Mouse (Mus musculus) T-helper 1 cell (primary cell): ENCODE measurements at regions not wholly inside any gene's neighbourhood (a gene's known extent, or its start where the extent isn't known, plus 50 kb on each side); places are given as distances from the start of the nearest gene placed in this dataset.
"Not testable (repeated sequence)": the region's sequence is repeated elsewhere in the genome, so short reads cannot be mapped to it uniquely, and the experiment has no call there.

Experiments used
- in situ Hi-C: fragments of 300-600 bp; cut with MboI, MseI; formaldehyde crosslinking; loops from one replicate; pipeline ENCODE4 v1.15.1; 2025; ENCODE audit warnings: high pct_unique_total_duplicates

DNA sequence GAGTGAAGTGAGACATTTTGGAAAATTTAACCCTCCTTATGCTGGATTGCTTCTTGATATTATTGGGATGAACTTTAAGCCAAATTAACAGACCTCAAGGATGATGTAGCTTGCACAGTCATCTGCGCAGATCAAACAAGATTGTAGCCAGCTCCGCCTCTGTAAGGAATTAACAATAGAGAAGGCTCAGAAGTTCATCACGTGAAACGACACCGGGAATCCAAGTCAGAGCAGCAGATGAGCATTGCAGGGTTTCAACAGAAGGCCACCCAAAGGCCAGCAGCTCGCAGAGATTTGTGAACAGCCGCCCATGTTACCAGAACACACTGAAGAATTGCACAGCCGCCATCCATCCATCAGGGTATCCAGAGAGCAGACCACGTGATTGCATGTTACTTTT, 391.1 kb downstream of the Med10 start:
- in situ Hi-C loops = no loop called here

DNA sequence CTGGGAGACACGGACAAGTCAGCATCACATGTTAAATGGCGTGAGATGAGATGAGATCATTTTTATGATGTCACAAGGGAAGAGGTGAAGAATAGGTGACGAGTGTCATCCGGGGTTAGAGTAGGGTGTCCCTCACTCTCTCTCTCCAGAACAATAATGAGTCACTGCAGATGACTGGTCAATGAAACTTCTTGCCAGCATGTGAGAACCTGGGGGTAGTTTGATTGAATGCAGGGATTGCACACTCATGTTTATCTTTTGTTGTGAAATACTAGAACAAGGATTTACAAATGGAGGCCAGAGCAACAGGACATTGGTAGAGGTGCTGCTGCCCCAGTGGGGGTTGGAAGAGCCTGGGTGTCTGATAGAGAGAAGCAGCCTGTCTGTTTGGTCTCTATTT, 393.7 kb downstream of the Med10 start:
- in situ Hi-C loops = no loop called here

DNA sequence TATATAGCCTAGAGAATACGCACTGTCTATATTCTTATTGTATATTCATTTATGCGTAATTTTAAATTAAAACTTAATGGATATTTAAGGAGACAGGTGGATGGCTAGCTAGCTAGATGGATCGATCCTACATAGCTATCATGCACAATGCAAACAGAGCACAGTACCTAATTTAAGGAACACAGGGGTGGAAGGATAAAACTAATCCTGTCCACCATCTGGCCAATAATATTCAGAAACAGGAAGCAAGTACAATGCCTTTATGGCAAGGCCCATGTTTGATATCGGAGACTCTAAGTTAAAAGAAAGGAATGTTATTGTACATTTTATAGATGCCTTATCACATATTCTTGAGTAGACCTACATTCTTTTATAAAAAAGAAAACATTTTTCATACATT, 396.4 kb downstream of the Med10 start:
- in situ Hi-C loops = no loop called here

DNA sequence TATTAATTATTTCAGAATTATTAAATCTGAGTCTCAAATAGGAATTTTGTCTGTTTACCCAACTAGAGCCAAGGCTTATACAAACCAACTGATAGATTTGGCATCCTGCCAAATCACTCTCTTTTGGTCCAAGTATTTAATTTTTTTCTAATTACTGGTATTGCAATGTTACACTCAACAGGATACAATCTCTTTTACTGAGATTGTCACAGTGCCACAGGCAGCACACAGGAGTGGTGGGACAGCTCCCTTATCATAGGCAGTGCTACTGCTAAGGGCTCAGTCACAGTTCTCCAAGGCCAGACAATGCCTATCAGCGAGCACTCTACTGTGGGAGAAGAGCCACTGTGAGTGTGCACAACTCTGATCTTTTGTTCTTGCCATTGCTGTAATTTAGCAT, 396.9 kb downstream of the Med10 start:
- in situ Hi-C loops = no loop called here

DNA sequence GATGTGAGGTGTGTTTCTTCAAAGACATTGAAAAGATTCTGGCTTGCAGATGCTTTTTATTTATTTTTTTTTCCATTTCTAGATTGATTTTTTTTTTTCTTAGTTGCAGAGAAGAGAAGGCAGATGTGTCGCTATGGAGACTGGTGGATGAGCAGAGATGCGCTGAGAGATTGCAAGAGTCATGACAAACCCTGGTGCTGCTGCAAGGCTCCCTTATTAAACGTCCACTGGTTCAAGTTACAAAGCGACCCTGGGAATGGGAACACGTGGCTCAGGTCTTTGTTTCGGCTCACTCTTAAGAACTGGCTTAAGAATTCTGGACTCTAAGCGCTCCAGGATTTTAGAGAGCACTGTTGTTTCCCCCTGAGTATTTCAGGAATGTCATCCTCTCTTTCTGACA, 403.1 kb downstream of the Med10 start:
- in situ Hi-C loops = no loop called here

DNA sequence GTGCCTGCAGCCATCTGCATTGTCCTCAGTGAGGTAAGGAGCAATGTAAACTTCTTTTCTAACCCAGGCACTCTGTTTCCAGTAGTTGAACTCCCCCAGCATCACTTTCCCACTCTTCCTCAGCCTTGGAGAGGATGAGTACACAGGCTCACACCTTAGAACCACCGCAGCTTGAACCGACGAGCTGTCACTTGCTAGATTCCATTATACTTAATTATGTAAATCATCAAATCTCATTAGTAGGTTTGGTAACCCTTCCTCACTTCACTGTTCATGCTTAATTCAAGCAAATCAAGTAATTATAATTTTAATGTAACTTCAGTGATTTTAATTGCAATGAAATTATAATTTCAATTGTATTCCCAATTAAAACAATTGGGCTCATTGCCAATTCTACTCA, 408.0 kb downstream of the Med10 start:
- in situ Hi-C loops = no loop called here

DNA sequence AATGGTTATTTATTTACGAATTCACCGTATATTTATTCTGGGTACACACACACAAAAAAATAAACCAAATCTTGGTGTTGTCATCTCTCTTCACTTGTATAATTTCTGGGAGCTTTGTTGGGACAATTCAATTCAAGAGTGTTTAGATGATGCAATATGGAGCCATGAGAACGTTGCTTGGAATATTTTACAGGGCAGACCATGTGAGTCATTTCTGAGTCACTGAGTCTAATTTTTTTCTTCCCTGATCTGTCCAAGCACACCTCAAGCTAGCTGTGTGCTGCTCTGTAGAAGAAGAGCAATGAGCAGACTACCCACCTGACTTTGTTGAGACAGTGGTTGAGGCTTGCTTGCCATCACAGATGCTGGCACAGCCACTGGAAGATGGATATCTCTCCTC, 410.8 kb downstream of the Med10 start:
- in situ Hi-C loops = no loop called here

DNA sequence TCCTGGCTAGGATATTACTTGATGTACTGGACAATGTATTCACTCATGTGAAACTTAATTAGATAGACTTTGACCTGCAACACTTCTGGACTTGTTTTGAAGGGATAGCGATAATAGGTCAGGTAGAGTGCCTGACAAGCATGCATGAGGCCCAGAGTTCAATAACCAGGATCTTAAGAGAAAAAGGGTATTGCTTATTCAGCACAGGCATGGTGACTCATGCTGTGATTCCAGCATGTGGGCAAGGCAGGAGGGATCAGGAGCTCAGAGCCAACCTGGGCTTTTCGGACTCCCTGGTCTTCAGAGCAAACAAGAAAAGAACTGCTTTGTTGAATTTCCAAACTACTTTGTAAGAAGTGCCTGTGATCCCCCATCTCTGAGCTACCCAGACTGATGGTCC, 411.4 kb downstream of the Med10 start:
- in situ Hi-C loops = no loop called here

DNA sequence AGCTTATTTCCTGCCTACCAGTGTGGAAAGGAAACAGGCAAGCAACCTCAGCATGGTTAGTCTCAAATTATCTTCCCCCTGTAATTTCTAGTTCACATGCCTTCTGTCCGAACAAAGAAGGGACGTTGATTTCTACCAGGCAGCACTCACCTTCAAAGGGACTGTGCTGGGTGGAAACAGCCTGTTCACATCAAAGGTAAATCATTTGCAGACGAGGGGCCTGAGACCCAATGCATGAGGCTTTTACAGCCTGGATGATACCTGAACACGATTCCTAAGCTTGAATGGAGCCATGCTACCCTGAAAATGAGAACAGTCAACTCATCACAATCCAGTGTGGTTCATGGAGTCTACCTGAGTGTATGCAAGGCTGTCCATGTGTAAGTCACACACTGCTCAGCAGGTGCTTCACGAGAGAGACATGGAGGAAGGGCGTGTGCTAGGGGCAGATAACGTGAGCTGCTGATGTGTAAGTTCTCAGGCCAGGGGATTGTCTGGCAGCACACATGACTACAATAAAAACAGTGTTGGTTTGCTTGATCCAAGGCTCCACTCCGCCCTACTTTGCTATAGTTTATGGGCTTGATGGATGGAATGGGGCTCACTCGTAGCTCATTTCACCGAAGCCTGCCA, 411.9 kb downstream of the Med10 start:
- in situ Hi-C loops = no loop called here

DNA sequence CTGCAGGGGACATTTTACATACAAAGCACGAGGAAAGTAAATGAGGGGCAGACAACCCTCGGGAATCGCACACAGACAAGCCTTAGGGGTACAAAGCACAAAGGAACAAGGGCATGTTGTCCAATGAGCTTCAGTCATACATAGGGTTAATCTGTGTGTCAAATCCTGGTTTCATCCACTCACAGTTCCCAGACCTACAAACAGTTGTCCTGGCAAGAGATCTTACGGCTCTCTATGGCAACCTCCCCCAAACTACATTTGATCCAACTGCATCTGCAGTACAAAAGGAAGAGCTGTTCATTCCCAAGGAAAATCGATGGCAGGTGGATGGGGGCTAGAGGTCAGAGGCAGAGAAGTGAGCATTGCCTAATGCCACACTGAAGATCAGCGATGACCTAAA, 413.9 kb downstream of the Med10 start:
- in situ Hi-C loops = no loop called here

DNA sequence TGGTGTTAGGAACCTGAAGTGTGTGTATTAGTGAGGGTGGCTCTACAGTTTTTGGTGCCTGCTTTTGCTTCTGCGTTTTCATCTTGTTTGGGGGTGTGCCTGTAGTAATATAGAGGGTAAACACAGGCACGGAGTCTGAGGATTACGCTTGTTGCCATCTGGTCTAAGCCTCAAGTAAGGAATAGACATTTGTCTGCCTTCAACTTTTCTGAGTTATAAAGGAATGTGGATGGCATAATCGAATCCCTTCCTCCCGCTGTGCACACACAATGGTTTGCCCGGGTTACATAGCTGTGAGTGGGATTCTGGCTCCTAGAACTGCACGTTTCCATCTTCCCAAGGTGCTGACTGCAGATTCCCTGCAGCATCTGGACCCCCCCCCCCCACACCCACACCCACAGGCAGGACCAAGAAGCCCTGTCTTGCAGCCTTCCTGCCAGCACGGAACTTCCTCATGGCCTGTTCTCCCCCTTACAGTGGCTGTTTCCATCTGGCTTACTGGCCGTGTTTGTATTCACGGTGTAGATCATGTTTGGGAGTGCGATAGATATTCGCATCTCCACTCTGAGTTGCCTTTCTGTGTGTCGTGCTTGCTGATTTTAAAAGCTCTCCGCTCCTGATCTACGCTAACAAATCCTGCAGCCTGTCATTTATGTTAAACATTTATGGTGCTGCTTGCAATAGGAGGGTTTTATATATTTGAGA, 415.4 kb downstream of the Med10 start:
- in situ Hi-C loops = no loop called here

DNA sequence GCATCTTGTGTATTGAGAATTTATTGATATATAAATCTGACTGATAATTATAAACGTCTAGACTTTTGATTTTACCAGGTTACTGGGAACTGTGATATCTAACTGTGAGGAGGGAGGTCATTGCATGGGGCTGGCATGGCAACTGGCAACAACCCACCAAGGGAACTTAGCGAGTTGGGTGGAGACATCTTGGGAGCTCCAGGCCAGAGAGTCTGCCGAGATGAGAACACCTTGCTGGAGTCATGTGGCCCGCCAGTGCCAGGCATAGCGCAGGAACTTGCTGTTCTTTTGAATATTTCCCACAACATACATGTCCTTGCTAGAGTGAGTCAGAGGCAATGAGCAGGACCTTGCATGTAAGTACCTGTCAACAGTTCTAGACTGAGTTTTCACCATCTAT, 413.9 kb downstream of the Ice1 start:
- in situ Hi-C loops = no loop called here

DNA sequence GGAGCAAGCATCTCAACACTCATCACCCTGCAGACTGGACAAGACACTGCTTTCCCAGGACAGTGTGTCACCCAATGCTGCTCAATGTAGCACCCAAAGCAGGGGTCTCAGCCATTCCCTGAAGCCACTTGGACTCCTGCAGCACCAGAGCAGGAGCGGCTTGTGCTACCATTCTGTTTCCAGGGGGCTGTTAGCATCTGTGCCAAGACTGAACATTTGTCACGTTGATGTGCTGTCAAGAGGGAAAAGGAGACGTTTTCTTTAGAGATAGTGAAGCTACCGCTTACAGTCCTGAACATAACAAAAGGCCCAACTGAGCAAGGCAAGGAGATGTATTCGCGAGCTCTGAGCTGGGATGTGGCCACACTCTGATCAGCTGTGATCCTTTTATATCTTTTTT, 410.3 kb downstream of the Ice1 start:
- in situ Hi-C loops = no loop called here

DNA sequence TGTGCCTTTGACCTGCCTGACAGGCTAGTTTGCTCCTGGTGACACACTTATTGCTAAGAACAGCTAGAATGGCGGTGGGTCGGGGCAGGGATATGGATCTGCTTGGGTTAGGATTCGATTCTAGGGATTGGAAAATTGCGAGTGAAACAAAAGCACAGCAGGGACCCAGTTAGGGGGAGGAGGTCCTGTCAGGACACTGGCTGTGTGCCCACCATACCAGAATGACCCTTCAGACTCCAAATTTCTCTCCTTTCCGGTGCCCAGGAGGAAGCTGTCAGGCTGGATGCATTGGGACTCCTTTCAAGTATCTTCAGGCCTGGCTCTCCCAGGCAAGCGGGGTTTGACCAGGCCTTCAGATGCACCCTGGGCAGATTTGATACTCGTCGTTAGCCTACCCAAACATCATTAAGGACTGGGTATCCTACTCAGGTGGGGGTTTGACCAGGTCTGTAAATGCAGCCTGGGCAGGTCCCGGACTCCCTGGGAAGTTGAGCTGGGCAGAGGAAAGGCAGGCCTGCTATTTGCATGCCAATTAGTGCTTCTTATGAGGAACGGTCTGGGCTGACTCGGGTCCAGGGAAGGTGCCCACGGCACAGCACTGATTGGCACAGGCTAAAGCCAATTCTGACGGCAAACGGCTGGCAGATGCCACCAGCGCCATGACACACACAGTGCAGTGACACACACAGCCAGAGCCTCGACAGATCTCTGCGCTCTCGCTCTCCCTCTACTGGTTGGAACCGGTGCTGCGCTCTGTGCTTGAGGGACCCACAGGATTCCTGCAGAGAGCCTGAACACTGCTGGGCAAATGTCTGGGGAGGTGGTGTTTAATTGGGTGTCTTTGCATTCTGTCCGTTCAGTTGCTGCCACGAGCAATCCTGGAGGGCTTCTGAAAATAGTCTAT, 403.3 kb downstream of the Ice1 start:
- in situ Hi-C loops = no loop called here

DNA sequence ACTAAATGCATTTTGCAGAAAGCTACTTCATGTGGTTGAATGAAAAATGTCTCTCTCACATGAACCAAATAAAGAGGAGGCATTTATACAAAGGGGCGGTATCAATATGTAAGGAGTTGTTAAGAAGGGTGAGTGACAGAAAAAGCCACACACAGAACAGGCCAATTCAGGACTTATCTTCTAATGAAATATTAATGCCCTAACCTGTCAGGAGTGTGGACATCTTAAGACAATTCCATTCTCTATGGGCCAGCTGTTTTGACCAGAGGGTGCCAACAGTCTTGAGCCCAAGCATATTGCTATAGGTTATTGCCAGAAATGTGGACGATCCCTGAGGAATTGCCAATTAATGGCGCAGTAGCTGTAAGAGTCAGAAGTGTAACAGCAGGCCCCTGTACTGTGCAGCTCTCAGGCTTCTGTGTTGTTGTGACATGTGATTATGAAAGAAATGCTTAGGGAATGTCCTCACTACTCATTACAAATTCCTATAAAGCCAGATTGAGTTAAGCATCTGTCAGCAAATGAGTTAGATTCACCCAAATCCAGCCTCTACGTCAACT, 393.8 kb downstream of the Ice1 start:
- in situ Hi-C loops = no loop called here

DNA sequence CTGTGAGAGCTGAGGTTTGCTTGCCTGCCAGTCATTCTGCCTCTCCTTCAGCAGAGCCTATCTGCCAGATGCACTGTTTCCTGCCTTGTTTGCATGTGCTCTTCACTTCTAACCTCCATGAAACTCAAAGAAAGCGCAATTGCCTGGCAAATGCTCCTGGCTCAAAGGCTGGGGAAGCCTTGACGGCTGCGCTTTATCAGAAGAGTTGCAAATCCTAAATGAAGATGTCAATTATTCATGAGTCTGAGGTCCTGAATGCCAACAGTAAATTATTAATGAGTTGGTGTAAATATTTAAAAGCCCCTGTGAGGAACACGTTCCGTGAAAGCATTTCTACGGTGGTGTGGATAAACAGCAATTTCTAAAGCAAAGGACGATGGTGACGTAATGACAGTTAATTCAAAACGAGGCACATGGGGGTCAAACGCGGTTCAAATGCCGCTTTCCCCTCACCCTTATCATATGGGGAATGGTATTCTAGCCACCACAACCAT, 377.4 kb downstream of the Ice1 start:
- in situ Hi-C loops = no loop called here

DNA sequence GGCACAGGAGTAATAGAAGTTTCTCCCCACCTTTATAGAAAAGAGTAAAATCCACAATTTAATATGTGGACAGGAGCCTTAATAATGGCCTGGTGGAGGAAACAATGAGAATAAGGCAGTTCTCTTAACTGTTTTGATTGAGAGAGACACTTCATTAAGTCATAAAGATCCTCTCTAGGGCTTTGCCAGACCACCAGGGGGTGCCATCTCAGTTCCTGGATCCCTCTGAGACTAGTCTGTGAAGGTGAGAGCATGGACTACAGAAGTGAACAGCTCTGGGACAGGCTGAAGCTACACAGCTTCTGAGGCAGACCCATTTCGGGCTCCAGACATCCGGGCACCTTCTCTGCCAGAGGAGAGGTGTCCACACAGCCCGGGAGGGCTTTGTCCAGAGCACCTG, 373.8 kb downstream of the Ice1 start:
- in situ Hi-C loops = no loop called here

DNA sequence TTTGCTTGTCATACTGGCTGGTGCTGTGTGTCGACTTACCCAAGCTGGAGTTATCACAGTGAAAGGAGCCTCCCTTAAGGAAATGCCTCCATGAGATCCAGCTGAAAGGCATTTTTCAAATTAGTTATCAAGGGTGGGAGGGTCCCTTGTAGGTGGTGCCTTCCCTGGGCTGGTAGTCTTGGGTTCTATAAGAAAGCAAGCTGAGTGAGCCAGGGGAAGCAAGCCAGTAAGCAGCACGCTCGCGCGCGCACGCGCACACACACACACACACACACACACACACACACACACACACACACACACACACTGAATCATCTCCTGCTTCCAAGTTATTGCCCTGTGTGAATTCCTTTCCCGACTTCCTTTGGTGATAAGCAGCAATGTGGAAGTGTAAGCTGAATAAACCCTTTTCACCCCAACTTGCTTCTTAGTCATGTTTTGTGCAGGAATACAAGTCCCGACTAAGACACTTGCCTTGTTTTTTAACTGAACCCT, 360.5 kb downstream of the Ice1 start:
- in situ Hi-C loops = not testable (repeated sequence)

DNA sequence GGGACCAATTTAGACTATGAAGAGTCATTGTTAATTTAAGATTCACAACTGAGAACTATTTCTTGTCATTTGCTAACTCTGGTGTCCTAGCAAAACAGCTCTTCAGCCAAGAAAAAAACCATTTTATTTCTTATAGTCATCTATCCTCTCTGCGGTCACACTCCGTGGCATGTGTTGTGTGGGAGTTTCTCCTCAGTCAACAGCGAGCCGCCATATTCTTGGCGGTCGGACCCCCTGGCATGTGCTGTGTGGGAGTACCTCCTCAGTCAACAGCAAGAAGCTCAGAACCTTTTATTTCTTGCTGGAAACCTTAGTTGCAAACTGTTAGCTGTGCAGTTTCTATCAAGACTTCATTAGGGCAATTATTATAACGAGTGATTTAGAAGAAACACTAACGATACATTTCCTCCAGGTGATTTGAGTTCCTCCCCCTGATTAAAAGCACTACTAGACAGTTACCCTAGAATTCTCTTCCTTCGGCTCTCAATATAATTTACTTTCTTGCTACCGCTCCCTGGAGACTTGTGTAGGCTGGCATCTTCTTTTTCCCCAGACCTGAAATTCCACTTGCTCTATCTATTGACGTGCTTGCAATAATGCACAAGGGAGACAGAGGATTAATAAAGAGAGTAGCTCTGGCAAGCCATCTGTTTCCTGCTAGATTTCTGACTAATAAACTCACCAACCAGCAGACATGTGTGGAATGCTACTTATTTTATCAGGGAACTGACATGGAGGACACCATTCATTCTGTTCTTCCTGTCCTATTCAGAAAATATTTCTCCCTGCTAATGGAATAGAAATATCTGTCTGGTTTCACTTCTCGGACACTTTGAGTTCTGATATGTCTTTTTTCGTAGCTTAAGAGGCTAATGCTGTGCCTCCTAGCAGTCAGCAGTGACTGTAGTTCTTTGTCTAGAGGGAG, 359.5 kb downstream of the Ice1 start:
- in situ Hi-C loops = no loop called here

DNA sequence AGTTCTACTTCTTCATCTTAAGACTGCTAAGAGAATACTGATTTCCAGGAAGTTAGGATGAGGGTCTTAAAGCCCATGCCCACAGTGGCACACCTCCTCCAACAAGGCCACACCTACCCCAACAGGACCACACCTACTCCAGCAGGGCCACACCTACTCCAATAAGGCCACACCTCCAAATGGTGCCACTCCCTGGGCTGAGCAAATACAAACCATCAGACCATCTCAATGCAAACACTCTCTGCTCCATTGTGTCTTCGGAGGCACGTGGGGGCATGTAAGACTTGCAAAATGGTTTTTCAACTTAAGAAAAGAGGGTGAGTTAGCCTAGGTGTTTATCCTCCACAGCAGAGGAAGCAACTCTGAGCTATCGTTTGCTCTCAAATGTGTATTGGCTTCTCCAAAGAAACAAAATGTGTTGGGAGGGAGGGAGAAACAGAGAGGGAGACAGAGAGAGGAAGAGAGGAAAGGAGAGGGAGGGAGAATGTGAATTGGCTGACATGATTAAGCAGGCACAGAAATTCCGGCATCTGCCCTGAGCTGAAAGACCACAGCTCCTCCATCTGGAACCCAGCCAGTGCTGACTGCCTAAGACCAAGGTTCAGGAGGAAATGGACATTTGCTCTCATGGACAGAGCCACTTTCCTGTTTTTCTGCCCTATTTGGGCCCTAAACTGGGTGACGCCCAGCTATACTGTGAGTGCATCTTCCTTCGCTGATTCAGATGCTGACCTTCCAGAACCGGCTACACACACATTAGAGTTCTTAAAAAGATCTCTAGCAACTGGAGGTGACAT, 356.2 kb downstream of the Ice1 start:
- in situ Hi-C loops = no loop called here
